Comparison of ENCODE assay signal across 18 mouse cellular contexts in the genomic region with DNA sequence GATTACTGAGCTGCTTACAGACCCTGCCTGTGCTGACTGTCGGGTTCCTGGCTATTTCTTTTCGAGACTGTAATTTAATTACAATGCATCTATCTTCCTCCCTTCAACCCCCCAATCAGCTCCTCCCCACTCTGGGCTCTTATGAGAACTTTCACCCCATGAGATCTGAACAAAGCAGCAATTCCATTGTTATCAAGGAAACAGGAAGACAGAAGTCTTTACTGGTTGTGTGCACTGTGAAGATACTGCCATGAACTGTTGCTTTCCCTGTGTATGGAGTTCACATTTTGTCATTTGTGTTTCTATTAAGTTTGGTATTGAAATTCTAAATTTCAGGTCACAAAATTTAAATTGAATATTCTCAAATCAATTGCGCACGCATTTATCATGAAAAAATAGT.
"Had no signal": no experiment of that assay in that cellular context is flagged by ENCODE, and none has a peak within 500 bp of the region (broad histone marks: within the 10 kb centered on the region; RNA-seq: fewer than 3 reads in every experiment).

No protein-coding gene starts in this region.

- DNase-seq: kidney, adult 18-20 months; kidney, adult 9 months; kidney, postnatal 14 days; kidney, postnatal 4 days; lung, adult 2 months; lung, postnatal 14 days; lung, postnatal 4 days; right cerebral cortex, adult 18-20 months; right cerebral cortex, postnatal 25 days; thymus, adult 18-20 months; thymus, postnatal 36 days had no signal

- H3K4me1 ChIP-seq: limb, embryonic 10.5 days; midbrain, embryonic 12.5 days; neural tube, embryonic 13.5 days had no signal

- H3K27ac ChIP-seq: limb, embryonic 10.5 days; limb, embryonic 13.5 days; midbrain, embryonic 12.5 days; neural tube, embryonic 13.5 days had no signal

- H3K4me3 ChIP-seq: limb, embryonic 10.5 days; limb, embryonic 13.5 days; midbrain, embryonic 12.5 days; myocyte; neural tube, embryonic 13.5 days had no signal

- H3K4me2 ChIP-seq: limb, embryonic 13.5 days; midbrain, embryonic 12.5 days; neural tube, embryonic 13.5 days had no signal

- H3K36me3 ChIP-seq: limb, embryonic 10.5 days; limb, embryonic 13.5 days; midbrain, embryonic 12.5 days; neural tube, embryonic 13.5 days had no signal

- H3K9ac ChIP-seq: limb, embryonic 13.5 days; midbrain, embryonic 12.5 days; neural tube, embryonic 13.5 days had no signal

- ATAC-seq: intestine, embryonic 16.5 days; midbrain, embryonic 16.5 days had no signal

- H3K9me3 ChIP-seq: limb, embryonic 10.5 days; limb, embryonic 13.5 days; midbrain, embryonic 12.5 days; neural tube, embryonic 13.5 days had no signal

- H3K27me3 ChIP-seq: limb, embryonic 13.5 days; neural tube, embryonic 13.5 days had no signal
